Mouse (Mus musculus): ENCODE results near the gene Dnah10.
"Not testable (repeated sequence)": the region's sequence is repeated elsewhere in the genome, so short reads cannot be mapped to it uniquely, and the experiment has no call there.

Gene Dnah10

DNA sequence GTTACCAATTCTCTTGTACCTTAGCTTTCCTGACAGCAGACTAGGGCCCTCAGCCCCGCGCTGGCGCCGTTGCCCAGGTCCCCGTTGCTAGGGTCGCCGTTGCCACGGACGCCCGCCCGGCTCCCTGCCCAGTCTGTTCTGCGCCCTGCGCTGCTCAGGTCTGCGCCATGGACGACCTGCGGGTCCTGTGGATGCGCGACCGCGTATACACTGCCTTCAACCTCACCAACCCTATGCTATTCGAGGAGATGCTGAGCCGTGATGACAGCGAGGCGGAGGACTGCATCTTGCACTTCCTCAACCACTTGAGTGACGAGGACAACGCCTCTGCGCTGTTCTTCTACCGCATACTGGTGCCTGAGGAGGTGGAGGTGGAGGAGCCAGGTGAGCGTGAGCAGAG lies at the start of gene Dnah10:
Gene Dnah10 (plus strand): TSS at position 89 of the 400 bp plus-strand sequence.
- DNase-seq (ENCODE audit: low read depth, low spot score) = no peak

DNA sequence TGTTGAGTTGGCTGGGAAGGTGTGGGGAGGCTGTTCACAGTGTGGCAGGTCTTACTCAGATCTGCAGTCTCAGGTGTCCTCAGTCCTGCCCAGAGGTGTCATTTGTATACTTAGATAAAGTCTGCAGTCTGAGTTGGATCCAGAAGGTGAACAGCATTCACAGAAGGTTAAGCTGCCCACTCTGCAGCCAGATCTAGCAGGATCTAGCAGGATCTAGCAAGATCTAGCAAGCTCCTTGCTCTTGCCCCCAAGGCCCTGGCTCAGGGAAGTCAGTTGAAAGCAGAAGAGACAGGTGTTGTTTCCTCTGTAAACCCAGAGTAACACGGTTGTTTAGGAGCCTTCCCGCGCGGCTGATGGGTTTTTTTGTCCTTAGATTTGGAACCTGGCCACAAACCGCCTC lies 11.1 kb upstream of the Dnah10 start:
- no peak for DNase-seq (ENCODE audit: low read depth, low spot score)

DNA sequence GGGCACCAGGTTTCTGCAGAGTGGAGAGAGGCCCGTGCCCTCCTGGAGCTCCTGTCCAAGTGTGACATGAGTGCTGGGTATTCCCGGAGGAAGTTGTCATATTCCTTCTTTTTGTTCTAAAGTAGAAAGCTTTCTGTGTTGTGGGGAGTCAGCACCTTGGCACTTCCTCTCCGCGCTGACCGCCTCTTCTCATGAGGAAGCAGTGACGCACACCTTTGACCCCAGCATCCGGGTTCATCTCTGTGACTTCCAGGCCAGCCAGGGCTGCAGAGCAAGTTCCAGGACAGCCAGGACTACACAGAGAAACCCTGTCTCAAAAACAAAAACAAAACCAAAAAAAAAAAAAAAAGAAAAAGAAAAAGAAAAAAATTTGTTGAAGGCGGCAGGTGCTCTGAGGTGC lies 9.8 kb upstream of the Dnah10 start:
- no peak for DNase-seq (ENCODE audit: low read depth, low spot score)

DNA sequence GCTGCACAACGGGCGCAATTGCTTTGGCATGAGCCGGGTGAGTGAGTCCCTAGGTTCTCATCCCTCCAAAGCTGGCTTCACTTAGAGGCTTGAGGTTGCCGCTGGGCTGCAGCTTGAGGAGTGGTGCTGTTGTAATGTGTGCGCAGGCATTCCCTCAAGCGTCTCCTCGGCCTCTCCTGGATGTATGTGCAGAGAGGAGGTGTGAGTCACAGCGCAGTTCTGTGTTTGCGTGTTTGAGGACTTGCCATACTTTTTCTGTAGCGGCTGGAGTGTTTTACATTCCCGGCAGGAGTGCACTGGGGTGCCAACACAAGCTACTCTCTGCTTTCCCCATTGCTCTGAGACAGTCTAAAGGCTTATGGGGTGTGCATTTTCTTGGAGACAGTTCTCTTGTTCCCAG lies 6.9 kb upstream of the Dnah10 start:
- DNase-seq (ENCODE audit: low read depth, low spot score) = no peak

DNA sequence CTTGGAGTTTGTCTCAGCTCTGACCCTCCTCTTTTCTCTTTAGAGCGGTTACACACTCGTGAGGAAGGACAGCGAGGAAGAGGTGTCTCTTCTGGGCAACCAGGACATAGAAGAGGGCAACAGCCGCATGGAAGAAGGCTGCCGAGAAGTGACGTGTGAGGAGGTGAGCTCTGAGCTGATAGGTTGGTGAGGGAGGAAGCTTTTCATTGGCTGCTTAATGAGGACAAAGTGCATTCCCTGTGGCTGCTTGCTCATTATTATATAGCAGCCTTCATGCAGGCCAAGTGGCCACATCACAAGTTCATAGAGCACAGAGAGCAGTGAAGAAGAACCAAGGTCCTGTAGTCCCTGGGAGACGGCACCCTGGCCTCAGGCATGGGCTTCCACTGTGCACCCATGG lies 6.5 kb upstream of the Dnah10 start:
- DNase-seq (ENCODE audit: low read depth, low spot score) = no peak

DNA sequence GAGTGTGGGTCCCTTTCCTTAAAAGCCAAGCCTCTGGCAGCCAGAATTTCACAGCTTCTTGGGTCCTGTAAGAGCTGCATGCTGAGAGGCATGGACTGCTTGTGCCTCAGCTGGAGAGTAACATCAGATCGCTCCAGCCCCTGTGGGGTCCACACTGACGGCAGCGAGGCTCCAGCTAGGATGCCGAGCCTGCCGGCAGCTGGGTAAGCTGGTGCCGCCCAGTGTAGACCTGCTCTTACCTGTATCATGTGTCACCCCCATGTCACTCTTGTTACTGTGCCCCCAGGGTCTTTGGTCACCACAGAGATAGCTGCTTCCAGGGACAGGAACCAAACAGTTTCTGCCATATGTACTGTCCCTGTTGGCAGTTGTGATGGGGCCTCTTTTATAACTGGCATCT lies 1.8 kb upstream of the Dnah10 start:
- no peak for DNase-seq (ENCODE audit: low read depth, low spot score)

DNA sequence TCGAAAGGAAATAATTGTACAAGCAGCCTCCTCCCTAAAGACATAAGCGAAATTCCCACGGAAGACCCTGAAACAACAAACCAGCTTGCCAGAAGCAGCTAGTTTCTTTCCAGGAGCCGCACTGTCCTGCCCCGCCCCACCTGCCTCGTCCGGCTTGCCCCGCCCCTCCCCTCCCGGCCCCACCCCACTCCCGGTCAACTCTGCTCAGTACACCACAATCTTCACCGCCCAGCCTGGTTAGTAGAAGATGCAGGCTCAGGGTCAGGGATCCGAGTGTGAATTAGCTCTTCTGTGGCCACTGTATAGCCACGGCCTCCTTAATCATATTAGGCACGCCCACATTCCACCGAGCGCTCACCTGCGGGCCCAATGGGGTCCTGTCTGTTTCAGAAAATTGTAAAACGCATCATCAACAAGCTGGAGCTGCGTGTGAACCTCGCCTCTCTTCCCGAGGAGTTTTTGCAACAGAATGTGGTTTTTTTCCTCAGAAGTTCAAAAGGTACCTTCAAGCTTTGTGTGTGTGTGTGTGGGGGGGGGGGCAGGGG lies 4.8 kb downstream of the Dnah10 start:
- no peak for DNase-seq (ENCODE audit: low read depth, low spot score)

DNA sequence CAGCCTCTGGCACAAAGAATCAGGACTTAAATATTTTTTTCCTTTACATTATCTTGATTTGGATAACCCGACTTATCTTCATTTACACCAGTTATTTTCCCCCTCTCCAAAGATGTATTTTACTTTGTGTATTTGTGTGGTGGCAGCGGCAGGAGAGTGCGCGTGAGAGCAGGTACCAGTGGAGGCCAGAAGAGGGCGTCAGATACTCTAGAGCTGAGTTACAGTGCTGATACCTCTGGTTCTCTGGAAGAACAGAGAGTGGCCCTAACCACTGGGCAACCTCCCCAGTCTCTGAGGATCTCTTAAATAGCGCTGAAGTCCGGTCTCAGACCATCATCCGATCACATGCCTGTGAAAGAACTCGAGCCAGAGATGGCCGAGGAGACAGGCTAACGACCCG lies 9.1 kb downstream of the Dnah10 start:
- no peak for DNase-seq (ENCODE audit: low read depth, low spot score)

DNA sequence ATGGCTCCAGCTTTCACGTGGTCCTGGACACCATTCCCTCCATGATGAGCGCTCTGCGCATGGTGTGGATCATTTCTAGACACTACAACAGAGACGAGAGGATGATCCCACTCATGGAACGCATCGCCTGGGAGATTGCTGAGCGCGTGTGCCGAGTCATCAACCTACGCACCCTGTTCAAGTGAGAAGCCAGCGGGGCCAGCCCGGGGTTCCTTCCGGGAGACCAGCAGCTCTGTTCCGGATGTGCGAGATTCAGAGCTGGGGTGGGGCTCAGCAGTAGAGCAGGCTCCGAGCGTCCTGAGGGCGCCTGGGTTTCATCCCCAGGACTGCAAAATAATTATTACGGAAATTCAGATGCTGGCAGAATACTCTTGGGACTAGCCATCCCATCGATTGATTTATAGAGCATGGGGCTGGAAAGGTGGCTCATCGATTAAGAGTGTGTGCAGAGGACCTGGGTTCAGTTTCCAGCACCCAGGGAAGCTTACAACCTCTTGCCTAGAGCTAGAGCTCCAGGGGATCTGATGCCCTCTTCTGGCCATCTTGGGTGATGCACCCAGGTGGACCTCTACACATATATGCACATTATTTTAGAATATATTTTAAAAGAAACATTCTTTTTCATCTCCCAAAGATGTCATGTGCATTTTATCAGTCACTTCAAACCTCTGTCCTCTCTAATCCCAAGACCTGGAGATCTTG lies 17.2 kb downstream of the Dnah10 start:
- DNase-seq (ENCODE audit: low read depth, low spot score) = no peak

DNA sequence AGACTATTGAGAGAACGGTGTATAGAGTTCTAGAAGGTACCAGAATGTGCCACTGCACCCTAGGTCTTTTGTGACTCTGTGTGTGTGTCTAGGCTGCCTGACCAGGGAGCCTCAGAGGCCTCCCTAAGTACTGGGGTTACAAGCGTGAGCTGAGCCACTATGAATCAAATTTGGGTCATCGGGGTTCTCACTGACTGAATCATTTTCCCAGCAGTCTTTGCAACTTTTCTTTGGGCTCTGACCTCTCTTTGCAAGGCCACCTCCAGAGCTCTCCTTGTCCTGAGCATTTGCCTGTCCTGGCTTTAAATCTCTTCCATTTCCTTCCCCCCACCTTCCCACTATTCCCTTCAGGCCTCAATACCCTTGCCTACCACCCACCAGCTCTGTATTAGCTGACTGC lies 19.0 kb downstream of the Dnah10 start:
- no peak for DNase-seq (ENCODE audit: low read depth, low spot score)

DNA sequence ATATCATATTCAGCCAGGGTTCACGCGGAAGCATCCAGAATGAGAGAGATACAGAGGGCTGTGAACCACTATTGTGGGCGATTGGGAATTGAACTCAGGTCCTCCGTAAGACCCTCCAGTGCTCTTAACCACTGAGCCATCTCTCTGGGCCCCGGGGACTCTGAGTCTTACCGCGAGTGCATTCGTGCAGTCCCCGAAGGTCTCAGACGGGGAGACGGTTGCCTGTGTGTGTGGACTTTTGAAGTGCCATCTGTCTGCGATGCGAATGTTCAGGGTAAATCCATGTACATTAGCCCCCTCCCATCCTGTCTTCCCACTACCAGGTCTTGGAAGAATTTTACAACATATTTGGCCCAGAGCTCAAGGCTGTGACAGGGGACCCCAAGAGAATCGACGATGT lies 21.3 kb downstream of the Dnah10 start:
- no peak for DNase-seq (ENCODE audit: low read depth, low spot score)

DNA sequence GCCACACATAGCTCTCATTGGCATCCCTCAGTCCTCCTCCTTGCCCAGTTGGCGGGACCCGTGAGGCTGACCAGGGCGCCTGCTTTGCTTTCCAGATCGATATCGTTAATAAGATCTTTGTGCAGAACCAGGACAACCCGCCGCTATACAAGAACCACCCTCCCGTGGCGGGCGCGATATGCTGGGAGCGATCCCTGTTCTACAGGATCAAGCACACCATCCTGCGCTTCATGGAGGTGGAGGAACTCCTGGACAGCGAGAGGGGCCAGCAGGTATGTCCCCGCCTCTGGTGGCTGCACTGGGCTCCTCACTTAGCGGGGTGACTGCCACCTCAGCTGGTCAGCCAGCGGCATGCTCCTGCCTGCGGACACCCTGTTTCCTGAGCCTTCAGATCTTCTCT lies 23.4 kb downstream of the Dnah10 start:
- DNase-seq (ENCODE audit: low read depth, low spot score) = no peak

DNA sequence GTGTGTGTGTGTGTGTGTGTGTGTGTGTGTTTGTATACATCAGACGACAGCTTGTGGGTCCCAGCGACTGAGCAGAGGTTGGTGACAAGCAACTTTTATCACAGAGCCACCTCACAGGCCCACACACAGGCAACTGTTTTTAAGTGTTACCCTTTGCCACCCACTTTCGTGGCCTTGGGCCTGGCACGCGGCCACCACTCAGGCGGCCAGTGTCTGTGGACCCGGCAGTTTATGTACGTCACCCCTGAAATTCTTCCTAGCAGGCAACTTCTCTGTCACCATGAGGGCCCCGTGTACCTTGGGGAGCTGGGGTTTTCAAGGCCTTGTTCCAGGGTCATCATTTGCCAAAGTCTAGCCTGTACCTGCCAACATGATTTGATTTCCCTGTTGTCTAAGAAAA lies 26.8 kb downstream of the Dnah10 start:
- DNase-seq (ENCODE audit: low read depth, low spot score) = no peak

DNA sequence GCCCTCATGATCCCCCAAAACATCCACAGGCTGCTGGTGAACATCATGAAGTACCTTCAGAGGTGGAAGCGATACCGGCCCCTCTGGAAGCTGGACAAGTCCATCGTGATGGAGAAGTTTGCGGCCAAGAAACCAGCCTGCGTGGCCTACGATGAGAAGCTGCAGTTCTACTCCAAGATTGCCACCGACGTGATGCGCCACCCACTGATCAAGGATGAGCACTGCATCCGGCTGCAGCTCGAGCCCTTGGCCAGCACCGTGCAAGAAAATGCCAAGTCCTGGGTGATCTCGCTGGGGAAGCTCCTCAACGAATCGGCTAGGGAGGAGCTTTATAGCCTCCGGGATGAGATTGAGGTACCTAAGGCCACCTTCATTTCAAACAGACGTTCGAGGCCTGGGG lies 36.1 kb downstream of the Dnah10 start:
- no peak for DNase-seq (ENCODE audit: low read depth, low spot score)

DNA sequence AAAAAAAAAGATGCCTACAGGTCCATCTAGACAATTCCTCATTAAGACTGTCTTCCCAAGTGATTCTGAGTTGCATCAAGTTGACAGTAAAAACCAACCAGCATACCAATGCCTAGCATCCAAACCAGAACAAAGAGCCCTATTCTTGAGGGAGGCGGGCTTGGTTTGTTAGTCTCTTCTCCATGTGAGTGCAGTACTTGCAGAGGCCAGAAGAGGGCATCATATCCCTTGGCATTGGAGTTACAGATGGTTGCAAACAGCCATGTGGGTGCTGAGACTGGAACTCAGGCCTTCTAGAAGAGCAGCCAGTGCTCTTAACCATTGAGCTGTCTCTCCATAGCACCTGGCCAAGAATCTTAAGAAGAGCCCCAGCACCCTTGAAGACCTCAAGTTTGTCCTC lies 36.9 kb downstream of the Dnah10 start:
- no peak for DNase-seq (ENCODE audit: low read depth, low spot score)

DNA sequence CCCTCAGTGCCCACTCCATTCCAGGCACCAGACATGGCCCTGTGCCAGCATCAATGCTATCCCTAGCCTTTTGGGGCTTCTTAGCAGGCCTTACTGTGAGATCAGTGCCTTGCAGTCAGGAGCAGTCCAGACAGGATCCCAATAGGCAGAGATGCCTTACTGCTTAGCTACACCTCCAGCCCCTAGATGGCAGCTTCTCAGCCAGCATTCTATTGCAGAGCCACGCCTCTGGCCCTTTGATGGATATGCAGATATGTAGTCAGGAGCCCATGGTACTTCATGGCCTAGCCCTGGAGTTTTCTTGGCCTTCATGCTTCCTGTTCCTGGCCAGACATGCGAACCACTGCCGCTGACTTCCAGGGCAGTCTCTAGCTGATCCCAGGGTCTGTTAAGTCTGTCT lies 49.7 kb downstream of the Dnah10 start:
- DNase-seq (ENCODE audit: low read depth, low spot score) = no peak

DNA sequence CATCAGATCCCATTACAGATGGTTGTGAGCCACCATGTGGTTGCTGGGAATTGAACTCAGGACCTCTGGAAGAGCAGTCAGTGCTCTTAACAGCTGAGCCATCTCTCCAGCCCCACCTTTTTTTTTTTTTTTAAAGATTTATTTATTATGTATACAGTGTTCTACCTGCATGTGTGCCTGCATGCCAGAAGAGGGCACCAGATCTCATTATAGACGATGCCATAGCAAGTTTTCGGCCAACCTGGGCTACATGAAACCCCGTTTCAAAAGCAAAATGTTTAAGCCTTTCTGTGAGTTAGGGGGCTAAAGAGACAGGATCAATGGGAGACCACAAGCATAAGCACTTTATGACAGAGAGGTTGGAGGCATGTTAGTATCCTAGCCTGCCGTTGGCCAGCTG lies 51.4 kb downstream of the Dnah10 start:
- DNase-seq (ENCODE audit: low read depth, low spot score) = not testable (repeated sequence)

DNA sequence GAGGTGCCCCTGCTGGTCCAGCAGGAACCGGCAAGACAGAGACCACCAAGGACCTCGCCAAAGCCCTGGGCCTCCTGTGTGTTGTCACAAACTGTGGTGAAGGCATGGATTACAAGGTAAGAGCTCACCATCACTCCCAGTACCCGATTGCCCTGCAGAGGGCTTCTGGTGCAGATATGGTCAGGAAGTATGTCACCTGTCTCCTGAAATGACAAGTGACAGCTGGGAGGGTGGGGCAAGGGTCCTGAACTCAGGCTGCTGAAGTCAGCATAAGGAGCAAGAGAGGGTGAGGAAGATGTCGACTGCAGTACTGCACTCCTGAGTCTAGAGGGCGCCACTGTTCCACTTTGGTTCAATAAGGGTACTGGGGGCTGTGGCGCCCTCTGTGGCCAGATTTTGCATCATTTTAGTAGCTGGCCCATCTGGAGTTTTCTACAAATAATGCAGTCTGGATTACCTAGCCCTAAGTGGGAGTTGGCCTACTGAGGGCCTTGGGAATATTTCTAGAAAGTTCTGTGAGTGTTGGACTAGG lies 52.4 kb downstream of the Dnah10 start:
- DNase-seq (ENCODE audit: low read depth, low spot score) = peak; percentile 26

DNA sequence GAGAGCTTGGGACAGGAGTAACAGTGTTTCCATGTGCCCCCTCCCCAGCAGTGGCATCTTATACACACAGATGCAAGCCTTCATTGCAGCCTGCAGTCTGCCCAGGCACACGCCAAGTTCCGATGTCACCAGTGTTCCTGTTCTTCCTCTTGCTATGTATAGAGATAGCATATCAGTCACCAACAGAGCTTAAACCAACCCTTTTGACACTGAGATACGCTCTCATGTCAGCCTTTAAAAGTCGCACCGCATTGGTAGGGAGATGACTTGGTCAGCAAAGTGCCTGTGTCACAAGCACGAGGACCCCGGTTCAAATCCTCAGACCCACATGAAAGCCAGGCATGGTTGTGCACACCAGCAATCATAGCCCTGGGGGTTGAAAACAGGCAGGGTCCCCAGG lies 55.0 kb downstream of the Dnah10 start:
- no peak for DNase-seq (ENCODE audit: low read depth, low spot score)

DNA sequence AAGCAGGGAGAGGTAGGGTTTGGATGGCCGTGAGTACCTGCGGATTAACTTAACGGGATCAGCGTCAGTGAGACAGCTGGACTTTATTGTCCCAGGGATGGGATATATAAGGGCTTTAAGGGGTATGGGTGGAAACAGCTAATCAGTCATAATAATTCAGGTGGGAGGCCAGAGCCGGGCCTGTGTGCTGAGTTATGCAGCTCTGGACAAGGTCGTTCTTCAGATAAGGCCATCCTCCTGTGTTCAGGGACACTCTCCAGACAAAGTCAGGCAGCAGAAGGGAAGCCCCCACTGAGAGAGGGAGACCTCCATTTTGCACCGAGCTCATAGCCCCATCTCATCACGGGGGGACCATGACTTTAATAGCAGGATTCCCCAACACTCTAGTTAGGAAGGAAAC lies 56.8 kb downstream of the Dnah10 start:
- DNase-seq (ENCODE audit: low read depth, low spot score) = no peak

DNA sequence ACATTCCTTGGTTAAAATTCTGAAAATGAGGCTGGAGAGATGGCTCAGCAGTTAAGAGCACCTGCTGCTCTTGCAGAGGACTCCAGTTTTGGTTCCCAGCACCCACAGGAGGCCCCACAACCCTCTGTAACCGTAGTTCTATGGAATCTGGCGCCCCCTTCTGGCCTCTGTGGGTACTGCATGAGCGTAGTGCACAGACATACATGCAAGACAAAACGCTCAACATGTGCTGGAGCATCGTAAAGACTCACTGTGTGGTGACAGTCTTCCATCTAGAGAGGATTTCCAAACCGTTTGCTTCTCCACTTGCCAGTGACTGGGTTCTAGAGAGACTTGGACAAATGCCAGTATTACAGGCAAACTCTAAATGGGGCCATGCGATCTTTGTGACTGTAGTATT lies 60.8 kb downstream of the Dnah10 start:
- DNase-seq (ENCODE audit: low read depth, low spot score) = no peak

DNA sequence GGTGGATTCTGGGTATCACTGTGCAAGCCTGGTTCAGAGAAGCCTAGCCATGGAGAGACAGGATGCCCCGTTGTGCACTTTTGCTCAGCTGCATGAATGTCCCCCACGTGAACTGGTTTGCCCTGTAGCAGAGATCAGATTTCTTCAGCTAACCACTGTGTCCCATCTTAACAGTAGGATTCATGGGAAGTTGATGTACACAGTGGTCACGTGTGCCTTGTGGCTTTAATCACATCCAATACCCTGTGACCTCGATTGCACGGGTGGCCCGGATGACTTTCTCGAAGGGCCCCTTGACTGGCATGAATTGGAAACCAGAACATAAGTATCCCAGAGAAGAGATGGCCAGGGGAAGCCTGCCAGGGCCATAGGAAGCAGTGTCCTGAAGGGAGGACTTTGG lies 67.2 kb downstream of the Dnah10 start:
- DNase-seq (ENCODE audit: low read depth, low spot score) = no peak

DNA sequence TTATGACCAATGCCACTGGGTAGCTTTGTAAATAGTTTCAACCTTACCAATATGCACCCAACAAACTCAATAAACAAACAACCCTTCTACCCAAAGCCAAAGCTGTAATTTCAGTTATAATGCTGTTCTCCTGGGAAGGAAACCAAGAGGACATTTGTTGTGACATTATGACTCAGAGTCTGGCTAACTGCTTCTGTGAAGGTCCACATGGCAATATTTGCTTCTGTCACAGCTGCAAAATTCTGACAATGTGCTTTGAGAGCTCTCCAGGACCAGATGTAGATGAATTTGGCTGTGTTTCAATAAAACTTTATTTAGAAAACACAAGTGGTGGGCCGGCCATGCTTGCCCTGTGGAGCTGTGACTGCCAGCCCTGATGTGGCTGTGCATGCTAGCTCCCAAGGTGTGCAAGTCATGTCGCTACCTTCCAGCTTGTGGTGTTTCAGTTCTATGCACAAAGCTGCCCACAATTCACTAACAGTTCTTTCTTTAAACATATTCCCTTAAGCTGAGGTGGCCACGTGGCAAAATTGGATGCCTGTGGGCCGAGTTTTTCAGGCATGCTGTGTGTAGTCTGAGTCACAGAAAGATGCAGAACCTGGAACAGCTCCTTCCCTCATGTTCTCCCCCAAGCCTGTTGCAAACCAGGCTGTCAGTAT lies 85.0 kb downstream of the Dnah10 start:
- no peak for DNase-seq (ENCODE audit: low read depth, low spot score)
